Mouse (Mus musculus): Measurements from ENCODE around the gene Ap3s2.

Ap3s2 gene

GRCm38 (mm10) chr7:79888603-79889002 is 31.8 kb downstream of the Ap3s2 start:
- no peak for DNase-seq

- peak; percentile 38 to 45 for DNase-seq
These were observed 36.7 kb downstream of the Ap3s2 start for GRCm38 (mm10) chr7:79883613-79884334.

- no peak for DNase-seq
These were observed 38.5 kb downstream of the Ap3s2 start for GRCm38 (mm10) chr7:79881901-79882300.

GRCm38 (mm10) chr7:79880998-79881397 is 39.5 kb downstream of the Ap3s2 start:
- DNase-seq = no peak

GRCm38 (mm10) chr7:79880033-79880432 is 40.4 kb downstream of the Ap3s2 start:
- no peak for DNase-seq

GRCm38 (mm10) chr7:79878455-79879025 is 41.9 kb downstream of the Ap3s2 start:
- no peak for DNase-seq

- DNase-seq = no peak
These were observed 47.0 kb downstream of the Ap3s2 start for GRCm38 (mm10) chr7:79873407-79873806.

- DNase-seq = no peak
These were observed 48.6 kb downstream of the Ap3s2 start for GRCm38 (mm10) chr7:79871797-79872345.

GRCm38 (mm10) chr7:79869072-79869719 is 51.3 kb downstream of the Ap3s2 start:
- no peak for DNase-seq

- DNase-seq = peak in 1 of 2 experiments; percentile 39
These were observed 52.0 kb downstream of the Ap3s2 start for GRCm38 (mm10) chr7:79868475-79868874.

GRCm38 (mm10) chr7:79867861-79868260 is 52.6 kb downstream of the Ap3s2 start:
- no peak for DNase-seq

- no peak for DNase-seq
These were observed 54.0 kb downstream of the Ap3s2 start for GRCm38 (mm10) chr7:79866294-79867000.

- no peak for DNase-seq
These were observed 58.7 kb downstream of the Ap3s2 start for GRCm38 (mm10) chr7:79861794-79862193.

- DNase-seq = no peak
These were observed 59.6 kb downstream of the Ap3s2 start, which contains the start of gene Anpep for GRCm38 (mm10) chr7:79860811-79861210. Gene Anpep (minus strand): TSS chr7:79861059.

- no peak for DNase-seq
These were observed 61.4 kb downstream of the Ap3s2 start for GRCm38 (mm10) chr7:79858956-79859630.

GRCm38 (mm10) chr7:79858202-79858934 is 62.1 kb downstream of the Ap3s2 start:
- no peak for DNase-seq

GRCm38 (mm10) chr7:79856305-79856704 is 64.1 kb downstream of the Ap3s2 start:
- no peak for DNase-seq

GRCm38 (mm10) chr7:79847456-79848451 is 72.7 kb downstream of the Ap3s2 start:
- DNase-seq = no peak

GRCm38 (mm10) chr7:79846342-79846741 is 74.1 kb downstream of the Ap3s2 start:
- no peak for DNase-seq

GRCm38 (mm10) chr7:79844090-79844802 is 76.2 kb downstream of the Ap3s2 start:
- DNase-seq = no peak
